Mouse (Mus musculus) adrenal gland, postnatal 14 days (tissue): ENCODE data around the gene Il20. TPM values are rescaled to one million over a fixed set of nuclear protein-coding genes. Genes with fewer than 3 reads are reported as not detected.

ENCODE experiments used
- DNase-seq: peaks from one replicate; pipeline ENCODE4 v3.0.0; 2021; ENCODE audit warnings: mixed read lengths
- total RNA-seq: library from RNA; stranded (reverse); gene quantifications from 2 replicates; pipeline ENCODE4 v1.2.3, GENCODE M21; 2021

The Il20 gene
- total RNA-seq, 1 experiment from 2014 or later = not detected

DNA sequence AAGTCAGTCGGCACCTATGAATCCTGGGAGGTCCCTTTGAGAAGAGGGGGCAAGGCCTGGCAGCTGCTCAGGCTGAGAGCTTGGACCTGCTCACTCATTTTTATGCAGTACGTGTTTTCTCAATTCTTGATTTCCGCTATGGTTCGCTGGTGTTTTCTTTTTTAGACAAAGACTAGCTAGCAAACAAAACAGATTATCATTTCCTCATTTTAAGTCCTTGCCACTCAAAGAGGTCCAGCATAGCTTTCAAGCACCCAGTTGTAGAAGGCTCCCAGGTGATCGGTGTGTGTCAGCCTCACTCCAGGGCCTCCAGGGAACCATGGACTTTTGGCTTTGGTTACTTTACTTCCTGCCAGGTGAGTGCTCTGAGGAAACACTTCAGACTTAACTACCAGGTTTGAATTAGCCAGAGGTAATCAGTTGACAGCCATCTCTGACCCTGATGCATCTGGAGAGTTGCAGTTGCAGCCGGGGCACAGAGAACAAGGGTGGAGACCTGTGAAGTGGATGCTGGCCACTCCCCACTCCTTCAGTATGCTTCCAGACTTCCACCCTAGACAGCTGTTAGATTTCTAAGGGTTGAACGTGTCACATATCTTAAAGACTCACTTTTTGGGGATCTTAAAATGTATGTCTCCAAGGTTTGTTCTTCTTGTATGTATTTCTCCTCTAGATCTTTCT lies 45.6 kb downstream of the Il20 start, which contains the start of gene Fcmr:
Fcmr (plus strand) TSS at position 129 of the 681 bp plus-strand sequence.
- no peak for DNase-seq

DNA sequence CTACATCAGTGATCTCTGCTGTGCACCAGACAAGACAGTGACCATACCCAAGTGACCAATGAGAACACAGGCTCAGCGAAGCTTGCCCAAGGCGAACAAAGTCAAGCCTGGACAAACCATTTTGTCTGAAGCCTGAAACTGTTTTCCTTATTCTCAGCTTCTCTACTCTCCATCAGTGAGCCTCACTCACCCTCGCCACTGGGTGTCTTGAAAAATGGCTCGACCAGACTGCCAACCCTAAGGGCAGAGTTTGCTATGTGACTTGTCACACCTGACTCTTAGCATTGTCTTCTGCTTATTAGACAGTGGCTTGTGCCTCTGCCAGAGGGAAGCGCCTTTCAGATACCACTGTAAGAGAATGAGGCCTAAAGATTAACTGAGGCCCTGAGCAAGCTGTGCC lies 46.5 kb downstream of the Il20 start:
- DNase-seq = no peak

DNA sequence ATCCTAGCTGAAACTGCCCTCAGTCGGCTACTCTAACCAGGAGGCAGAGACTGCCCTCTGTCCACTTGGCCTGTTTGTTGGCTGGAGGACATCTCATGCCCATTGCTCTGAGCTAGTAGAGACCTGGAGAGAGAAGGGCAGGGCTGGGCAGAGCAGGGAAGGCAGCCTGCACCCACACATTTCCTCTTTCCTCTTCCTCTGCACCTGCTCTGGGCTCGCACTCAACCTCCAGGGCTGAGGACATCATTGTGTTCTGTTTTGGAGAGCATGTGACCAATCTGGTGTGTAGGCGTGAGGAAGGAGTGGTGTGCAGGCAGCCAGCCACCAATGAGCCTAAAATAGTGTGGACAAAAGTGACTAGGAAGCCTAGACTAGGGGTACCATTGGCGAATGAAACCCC lies 47.0 kb downstream of the Il20 start:
- DNase-seq = peak; percentile 16

DNA sequence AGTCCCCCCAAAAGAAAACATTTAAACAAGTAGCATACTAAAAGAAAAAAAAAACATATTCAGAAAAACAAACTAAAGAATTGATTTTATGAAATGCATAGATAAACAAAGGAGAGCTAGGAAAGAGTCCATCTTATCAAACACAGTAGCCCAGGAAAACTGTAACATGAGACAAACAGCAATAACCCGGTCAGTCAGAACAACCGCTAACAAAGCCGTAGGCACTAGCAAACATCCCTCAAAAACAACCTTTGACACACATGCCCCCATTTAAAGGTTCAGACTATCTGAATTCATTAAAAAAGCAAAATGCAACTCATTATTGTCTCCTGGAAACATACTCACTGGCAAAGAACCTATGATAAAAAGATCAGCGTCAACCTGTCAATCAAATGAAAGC lies 53.8 kb downstream of the Il20 start:
- no peak for DNase-seq

Other genes with a start within 250 kb of the Il20 start
- gene C4bp, start 249.8 kb downstream of the Il20 start, total RNA-seq = 1.7 and 31.3 TPM in 2 replicates
- gene Gm29427, start 195.7 kb downstream of the Il20 start, total RNA-seq = not detected in 2 replicates
- 9.8 and 10.1 TPM in 2 replicates for gene Yod1, start 194.1 kb downstream of the Il20 start, total RNA-seq
- gene Pfkfb2, start 182.2 kb downstream of the Il20 start, total RNA-seq = 19.5 and 23.1 TPM in 2 replicates
- gene AA986860, start 179.5 kb downstream of the Il20 start, total RNA-seq = 2.1 and 2.7 TPM in 2 replicates
- gene Fcamr, start 110.5 kb downstream of the Il20 start, total RNA-seq = not detected in 2 replicates
- 0.19 and 5.1 TPM in 2 replicates for gene Pigr, start 84.8 kb downstream of the Il20 start, total RNA-seq
- 2.6 and 17.6 TPM in 2 replicates for gene Fcmr, start 45.8 kb downstream of the Il20 start, total RNA-seq
- gene Il24, start 24.0 kb downstream of the Il20 start, total RNA-seq = not detected in 2 replicates
- gene Il19, start 28.7 kb upstream of the Il20 start, total RNA-seq = not detected in 2 replicates
- gene Il10, start 108.4 kb upstream of the Il20 start, total RNA-seq = 0.38 TPM in 1 of 2 replicates, not detected in the other
- gene Mapkapk2, start 186.4 kb upstream of the Il20 start, total RNA-seq = 159 and 180 TPM in 2 replicates
- 5.3 and 7.1 TPM in 2 replicates for gene Dyrk3, start 226.9 kb upstream of the Il20 start, total RNA-seq
- 42.2 and 43.4 TPM in 2 replicates for gene Eif2d, start 241.7 kb upstream of the Il20 start, total RNA-seq